Mouse (Mus musculus): ENCODE results near the gene Olfr954.

Gene Olfr954

GRCm38 (mm10) chr9:39456401-39456800 is at the start of gene Olfr954:
Gene Olfr954, plus strand, starts transcription at chr9:39456701.
- no peak for DNase-seq

GRCm38 (mm10) chr9:39427048-39427447 is 29.5 kb upstream of the Olfr954 start, which contains the start of gene Olfr952:
Gene Olfr952, minus strand, starts transcription at chr9:39427148.
- DNase-seq = no peak

- no peak for DNase-seq
Observed at GRCm38 (mm10) chr9:39471844-39472243, 15.3 kb downstream of the Olfr954 start, which contains the start of gene Olfr955. Gene Olfr955, minus strand, starts transcription at chr9:39471944.

- DNase-seq = no peak
Observed at GRCm38 (mm10) chr9:39493895-39494294, 37.4 kb downstream of the Olfr954 start, which contains the start of gene Olfr44. Gene Olfr44, minus strand, starts transcription at chr9:39493995.

- no peak for DNase-seq
Observed at GRCm38 (mm10) chr9:39508998-39509397, 52.5 kb downstream of the Olfr954 start.

GRCm38 (mm10) chr9:39509412-39509811 is 52.9 kb downstream of the Olfr954 start:
- DNase-seq = no peak
